In the genomic region with DNA sequence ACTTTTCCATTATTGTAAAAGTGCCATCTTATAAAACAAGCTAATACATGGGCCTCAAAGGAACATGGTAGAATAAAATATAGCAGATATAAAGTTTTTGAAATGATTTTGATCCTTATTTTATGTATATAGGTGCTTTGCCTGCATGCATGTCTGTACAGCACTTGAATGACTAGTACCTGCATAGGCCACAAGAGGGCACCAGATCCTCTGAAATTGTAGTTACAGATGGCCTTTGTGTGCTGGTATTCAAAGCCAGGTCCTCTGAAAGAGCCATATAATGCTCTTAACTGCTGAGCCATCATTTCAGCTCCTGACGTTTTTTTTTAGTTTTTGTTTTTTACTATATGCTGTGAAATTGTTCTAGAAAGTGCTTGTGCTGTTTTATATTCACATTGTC, we compare ENCODE assay signal across 24 mouse cellular contexts. TPM values are rescaled to one million over a fixed set of nuclear protein-coding genes. Genes with fewer than 3 reads are reported as not detected.
DNase-seq lines count a peak whose midpoint lies in the region; ATAC-seq and TF ChIP-seq lines count a peak whose summit lies in the region.
"Had no signal": no experiment of that assay in that cellular context is flagged by ENCODE, and none has a peak within 500 bp of the region (broad histone marks: within the 10 kb centered on the region; RNA-seq: fewer than 3 reads in every experiment).

No protein-coding gene starts in this region.

- H3K4me2 ChIP-seq in lung, embryonic 14.5 days = no peak overlapping the region
- H3K4me2 ChIP-seq in lung, postnatal 0 days (replicated peaks; ENCODE audit: low read depth, low read length) = no peak overlapping the region
- H3K4me2 ChIP-seq: forebrain, embryonic 12.5 days; heart, embryonic 15.5 days; limb, embryonic 15.5 days; midbrain, embryonic 11.5 days; neural tube, embryonic 13.5 days had no signal

- no peaks in the 10 kb centered on the region for H3K4me1 ChIP-seq in lung, embryonic 14.5 days (ENCODE audit: insufficient read depth)
- H3K4me1 ChIP-seq in lung, postnatal 0 days (ENCODE audit: insufficient read depth, low read depth, low read length) = no peaks in the 10 kb centered on the region
- H3K4me1 ChIP-seq: embryonic facial prominence, embryonic 10.5 days; forebrain, embryonic 12.5 days; heart, embryonic 15.5 days; limb, embryonic 15.5 days; neural tube, embryonic 13.5 days had no signal

- intact Hi-C loops in gastrocnemius, adult 2 months (cut with DNase I) = loop anchor here (2.0 to 5.0 kb wide), 2 partner anchors 24 to 1051 kb away; no protein-coding TSS in a partner anchor

- DNase-seq in gastrocnemius, adult 2 months = no peak
- DNase-seq in gastrocnemius, postnatal 25 days = no peak
- no peak for DNase-seq in lung, embryonic 14.5 days
- DNase-seq in lung, postnatal 0 days (ENCODE audit: low spot score) = no peak
- DNase-seq in CD4-positive helper T cell, adult 2 months (ENCODE audit: low read depth, low spot score) = peak; percentile 2
- DNase-seq in c-Kit-positive CD71-positive TER-119-positive erythroid progenitor cells, embryonic 14.5 days (ENCODE audit: low spot score) = peak; percentile 0
- DNase-seq in embryo, embryonic 10 days (ENCODE audit: low spot score) = no peak
- no peak for DNase-seq in natural killer cell, adult 2 months (ENCODE audit: low spot score in 2 of 2)
- DNase-seq: adrenal gland, postnatal 36 days; cerebellum, adult 2 months; cerebellum, postnatal 36 days; heart, adult 11 months; heart, postnatal 4 days; kidney, adult 18-20 months; layer of hippocampus, postnatal 36 days; lung, adult 2 months had no signal

- TF ChIP-seq CTCF in gastrocnemius, adult 2 months (IDR thresholded peaks at IDR 0.05) = peak; percentile 31
- TF ChIP-seq CTCF in lung, embryonic 14.5 days (IDR thresholded peaks at IDR 0.05; ENCODE audit: low read depth) = peak; percentile 10; the same call in 1 of the 2 replicates
- no peak for TF ChIP-seq CTCF in lung, postnatal 0 days (IDR thresholded peaks at IDR 0.05)

- H3K36me3 ChIP-seq in lung, embryonic 14.5 days (ENCODE audit: insufficient read depth) = no peaks in the 10 kb centered on the region
- no peaks in the 10 kb centered on the region for H3K36me3 ChIP-seq in lung, postnatal 0 days (ENCODE audit: insufficient read depth, low read length)
- H3K36me3 ChIP-seq: embryonic facial prominence, embryonic 10.5 days; forebrain, embryonic 12.5 days; heart, embryonic 15.5 days; limb, embryonic 15.5 days; neural tube, embryonic 13.5 days had no signal

- H3K9me3 ChIP-seq in lung, embryonic 14.5 days (ENCODE audit: low read depth, low read length) = no peaks in the 10 kb centered on the region
- no peaks in the 10 kb centered on the region for H3K9me3 ChIP-seq in lung, postnatal 0 days (ENCODE audit: low read length)
- H3K9me3 ChIP-seq: forebrain, embryonic 12.5 days; heart, embryonic 15.5 days; limb, embryonic 15.5 days; neural tube, embryonic 13.5 days had no signal

- no peak overlapping the region for H3K27ac ChIP-seq in gastrocnemius, adult 2 months
- no peak overlapping the region for H3K27ac ChIP-seq in lung, embryonic 14.5 days (ENCODE audit: low read depth)
- H3K27ac ChIP-seq in lung, postnatal 0 days (ENCODE audit: low read length) = no peak overlapping the region
- H3K27ac ChIP-seq: embryonic facial prominence, embryonic 10.5 days; forebrain, embryonic 12.5 days; heart, embryonic 15.5 days; kidney, postnatal 0 days; limb, embryonic 15.5 days; neural tube, embryonic 13.5 days had no signal

- 76% methylated on average over 1 of the region's 1 CpGs for WGBS in lung, embryonic 14.5 days
- WGBS in lung, postnatal 0 days = 35% methylated on average over 1 of the region's 1 CpGs

- H3K9ac ChIP-seq in lung, embryonic 14.5 days = no peak overlapping the region
- no peak overlapping the region for H3K9ac ChIP-seq in lung, postnatal 0 days (replicated peaks; ENCODE audit: low read depth)
- H3K9ac ChIP-seq: forebrain, embryonic 12.5 days; heart, embryonic 15.5 days; limb, embryonic 15.5 days; neural tube, embryonic 13.5 days had no signal

- no peak overlapping the region for H3K4me3 ChIP-seq in gastrocnemius, adult 2 months
- H3K4me3 ChIP-seq in lung, embryonic 14.5 days (ENCODE audit: low read depth, low read length) = no peak overlapping the region
- H3K4me3 ChIP-seq in lung, postnatal 0 days (ENCODE audit: low read depth, low read length) = no peak overlapping the region
- H3K4me3 ChIP-seq: embryonic facial prominence, embryonic 10.5 days; forebrain, embryonic 12.5 days; heart, embryonic 15.5 days; limb, embryonic 15.5 days; neural tube, embryonic 13.5 days had no signal

- no peak for ATAC-seq in lung, embryonic 14.5 days (ENCODE audit: insufficient read depth)
- no peak for ATAC-seq in lung, postnatal 0 days
- ATAC-seq: hindbrain, embryonic 16.5 days had no signal

- TF ChIP-seq EP300 in lung, postnatal 0 days (IDR thresholded peaks at IDR 0.05) = no peak

- no peaks in the 10 kb centered on the region for H3K27me3 ChIP-seq in lung, embryonic 14.5 days (ENCODE audit: insufficient read depth, low read length)
- no peaks in the 10 kb centered on the region for H3K27me3 ChIP-seq in lung, postnatal 0 days (replicated peaks; ENCODE audit: insufficient read depth, low read length)
- H3K27me3 ChIP-seq: forebrain, embryonic 12.5 days; heart, embryonic 15.5 days; limb, embryonic 15.5 days; neural tube, embryonic 13.5 days had no signal

RNA-seq across cellular contexts. Expression of gene Fundc1, which starts 39.1 kb away (rescaled TPM):
- 10 to 100 TPM; 24.7 to 33.2 TPM for total RNA-seq in gastrocnemius, adult 2 months (2021)
- 10 to 100 TPM; 25.8 TPM for total RNA-seq in gastrocnemius, postnatal 25 days (2021)
- 66.7 and 72.3 TPM in 2 replicates for polyA plus RNA-seq in lung, embryonic 14.5 days (2014; fragmentation: Nextera tagmentation; extraction: Ambion mirVana)
- polyA plus RNA-seq in lung, postnatal 0 days (2015; fragmentation: Nextera tagmentation; extraction: Ambion mirVana) = 50.5 and 56.0 TPM in 2 replicates

Comparison
In these comparisons a context has a peak if more than half of its experiments do, and no peak if none do; other contexts are left out.
1. DNase-seq: peak in CD4-positive helper T cell, adult 2 months (single experiment) and c-Kit-positive CD71-positive TER-119-positive erythroid progenitor cells, embryonic 14.5 days (single experiment); none in gastrocnemius, adult 2 months (single experiment), gastrocnemius, postnatal 25 days (single experiment), lung, embryonic 14.5 days (single experiment), lung, postnatal 0 days (single experiment), embryo, embryonic 10 days (single experiment) and natural killer cell, adult 2 months (0 of 2).